Mouse (Mus musculus): Measurements from ENCODE around the gene Adamtsl3.

DNA sequence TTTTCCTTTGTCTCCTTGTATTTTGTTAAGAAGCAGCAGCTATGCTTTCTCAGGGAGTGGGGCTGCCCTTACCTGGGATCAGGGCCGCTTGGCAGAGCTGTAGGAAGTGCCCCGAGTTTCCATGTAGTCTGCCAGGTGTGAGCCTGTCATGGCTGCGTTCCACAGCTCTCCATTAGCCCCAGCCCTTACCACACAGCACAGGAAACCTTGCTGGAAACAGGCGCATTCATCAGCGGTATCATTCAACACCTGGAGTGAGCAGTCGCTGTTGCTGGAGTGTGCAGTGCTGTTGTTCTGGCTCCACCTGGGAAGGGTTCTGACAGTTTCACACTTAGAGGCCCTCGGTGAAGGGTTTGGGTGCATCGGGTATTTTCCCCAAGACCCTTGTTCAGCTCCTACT is 62.1 kb downstream of the Adamtsl3 start:
- no peak for TF ChIP-seq CTCF (IDR thresholded peaks at IDR 0.05; ENCODE audit: control insufficient read depth, insufficient read depth, insufficient replicate concordance, low read depth, low read length)
- no peak for TF ChIP-seq POLR2A (IDR thresholded peaks at IDR 0.05; ENCODE audit: control insufficient read depth, low read depth, low read length)

Data from testis, adult 2 months (tissue).